Mouse (Mus musculus): ENCODE data around the gene Edil3.

DNA sequence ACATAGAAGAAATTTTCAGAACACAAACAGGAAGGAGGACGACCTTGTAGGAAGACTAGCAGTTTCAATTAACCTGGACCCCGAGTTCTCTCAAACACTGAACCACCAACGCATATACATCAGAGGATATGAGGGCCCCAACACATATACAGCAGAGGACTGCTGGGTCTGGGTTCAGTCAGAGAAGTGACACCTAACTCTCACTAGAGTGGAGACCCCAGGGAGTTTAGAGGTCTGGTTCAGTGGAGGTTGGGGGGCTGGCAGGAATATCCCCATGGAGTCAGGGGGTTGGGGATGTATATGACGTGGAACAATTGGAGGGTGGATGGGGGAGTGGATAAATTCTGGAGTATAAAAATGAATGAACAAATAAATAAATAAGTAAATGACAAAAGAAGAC is 151.1 kb downstream of the Edil3 start:
- TF ChIP-seq POLR2A (IDR thresholded peaks at IDR 0.05; ENCODE audit: borderline replicate concordance, low read depth, low read length) (no peak), CTCF (IDR thresholded peaks at IDR 0.05; ENCODE audit: low read depth, low read length) (no peak)
